Mouse (Mus musculus): ENCODE measurements at regions not wholly inside any gene's neighbourhood (a gene's known extent, or its start where the extent isn't known, plus 50 kb on each side); places are given as distances from the start of the nearest gene placed in this dataset.

DNA sequence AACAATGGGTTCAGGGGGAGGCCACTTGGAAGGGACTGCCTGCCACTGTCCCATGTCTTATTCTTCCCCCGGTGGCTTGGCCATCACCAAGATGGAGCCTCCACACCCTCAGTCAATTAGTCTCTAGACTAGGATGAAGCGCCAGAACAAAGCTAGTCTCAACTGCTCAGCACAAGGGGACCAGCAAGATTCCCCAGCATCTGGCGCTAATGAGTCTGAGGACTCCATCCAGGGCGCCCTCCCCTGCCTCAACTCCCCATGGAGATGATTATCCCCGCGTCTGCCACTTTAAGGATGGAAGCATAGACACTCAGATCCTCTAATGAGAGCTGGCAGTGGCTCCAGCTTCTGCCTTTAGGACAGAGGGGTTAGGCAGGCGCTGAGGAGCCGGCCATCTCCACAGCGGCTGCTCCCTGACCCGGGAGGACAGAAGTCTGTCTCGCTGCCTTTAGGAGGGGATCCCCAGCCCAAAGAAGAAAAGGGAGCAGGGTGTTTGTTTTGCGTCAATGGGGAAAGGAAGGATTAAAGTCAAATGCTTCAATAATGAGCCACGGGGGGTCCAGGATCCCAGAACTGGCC is 81.7 kb upstream of the Rbm19 start:
- H3K9me3 ChIP-seq, result no peaks in the 10 kb centered on the region
- no peak overlapping the region for H3K4me3 ChIP-seq
- no peaks in the 10 kb centered on the region for H3K36me3 ChIP-seq
- no peak overlapping the region for H3K27ac ChIP-seq (replicated peaks)
- no peak overlapping the region for H3K9ac ChIP-seq (replicated peaks)
- no peaks in the 10 kb centered on the region for H3K27me3 ChIP-seq
- H3K4me1 ChIP-seq, result no peaks in the 10 kb centered on the region
- WGBS, result 3% methylated on average over 13 of the region's 13 CpGs
- no peak overlapping the region for H3K4me2 ChIP-seq (replicated peaks)
- no peak for ATAC-seq (replicated peaks)

DNA sequence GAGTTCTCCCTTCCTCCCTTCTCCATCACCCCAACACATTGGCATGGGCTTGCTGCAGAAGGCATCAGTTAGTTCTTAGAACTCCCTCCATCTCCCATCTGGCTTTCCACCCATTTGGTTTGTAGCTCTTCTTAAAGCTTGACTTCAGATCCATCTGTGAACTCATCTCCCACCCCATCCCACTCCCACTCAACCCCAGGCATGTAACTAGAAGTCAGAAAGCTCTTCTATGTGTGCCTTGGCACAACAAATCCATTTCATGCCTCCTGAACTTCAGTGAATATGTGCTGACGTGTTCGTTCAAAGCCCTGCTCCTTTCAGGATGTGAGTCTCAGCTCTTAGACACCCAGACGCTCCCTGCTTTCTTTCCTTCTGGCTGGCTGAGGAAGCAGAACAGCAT is 81.0 kb upstream of the Rbm19 start:
- WGBS, result 77% methylated on average over 3 of the region's 3 CpGs
- H3K9me3 ChIP-seq, result no peaks in the 10 kb centered on the region
- H3K36me3 ChIP-seq, result no peaks in the 10 kb centered on the region
- no peak overlapping the region for H3K4me2 ChIP-seq (replicated peaks)
- ATAC-seq (replicated peaks), result no peak
- no peaks in the 10 kb centered on the region for H3K4me1 ChIP-seq
- no peak overlapping the region for H3K27ac ChIP-seq (replicated peaks)
- no peak overlapping the region for H3K9ac ChIP-seq (replicated peaks)
- no peak overlapping the region for H3K4me3 ChIP-seq
- H3K27me3 ChIP-seq, result no peaks in the 10 kb centered on the region

DNA sequence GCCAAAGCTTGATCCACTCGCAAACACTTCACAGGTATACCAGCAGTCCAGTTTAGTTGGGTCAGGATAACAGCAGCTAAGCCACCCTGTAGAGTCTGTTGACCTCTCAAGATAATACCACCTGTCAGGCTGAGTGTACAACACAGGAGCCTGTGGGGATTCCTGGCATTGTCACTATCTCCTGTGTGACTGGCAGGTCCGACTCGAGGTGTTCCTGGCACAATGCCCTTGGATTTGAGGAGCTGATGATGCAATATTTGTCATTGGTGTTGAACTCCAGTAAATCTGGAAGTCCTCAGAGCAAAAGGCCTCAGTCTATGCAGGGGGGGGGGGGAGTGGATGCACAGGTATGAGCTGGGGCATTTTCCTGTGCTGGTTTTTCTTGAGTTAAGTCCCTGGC is 78.5 kb upstream of the Rbm19 start:
- ATAC-seq (replicated peaks), result no peak
- H3K4me3 ChIP-seq, result no peak overlapping the region

DNA sequence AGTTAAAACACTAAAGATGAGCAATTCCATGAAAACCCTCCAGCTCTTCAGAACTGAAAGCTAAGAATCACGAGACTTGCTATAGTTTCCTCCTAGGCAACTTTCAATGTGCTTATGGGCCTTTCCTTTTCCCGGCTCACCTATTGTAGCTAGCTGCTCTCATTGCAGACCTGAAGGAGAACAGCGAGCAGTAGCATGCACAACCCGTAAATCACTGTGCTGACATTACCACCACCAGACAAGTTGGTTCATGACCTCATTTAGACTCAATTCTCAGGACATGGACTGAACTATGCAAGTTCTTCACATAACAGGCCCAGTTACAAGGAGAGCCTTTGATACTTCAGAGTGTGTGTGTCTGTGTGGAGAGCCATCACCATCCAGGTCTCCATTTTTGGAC is 72.5 kb upstream of the Rbm19 start:
- no peaks in the 10 kb centered on the region for H3K4me1 ChIP-seq
- H3K36me3 ChIP-seq, result no peaks in the 10 kb centered on the region
- H3K27ac ChIP-seq (replicated peaks), result no peak overlapping the region
- H3K4me3 ChIP-seq, result no peak overlapping the region
- H3K9ac ChIP-seq (replicated peaks), result no peak overlapping the region
- WGBS, result 85% methylated on average over 4 of the region's 4 CpGs
- ATAC-seq (replicated peaks), result no peak
- H3K4me2 ChIP-seq (replicated peaks), result no peak overlapping the region
- H3K27me3 ChIP-seq, result no peaks in the 10 kb centered on the region
- no peaks in the 10 kb centered on the region for H3K9me3 ChIP-seq

More for the DNA sequence above, 78.5 kb upstream of the Rbm19 start:
- Histone ChIP-seq H3K4me2 (replicated peaks) (no peak overlapping the region), H3K36me3 (no peaks in the 10 kb centered on the region), H3K9me3 (no peaks in the 10 kb centered on the region), H3K4me1 (no peaks in the 10 kb centered on the region), H3K9ac (replicated peaks) (no peak overlapping the region), H3K27ac (replicated peaks) (no peak overlapping the region), H3K27me3 (no peaks in the 10 kb centered on the region)
- 86% methylated on average over 3 of the region's 3 CpGs for WGBS

DNA sequence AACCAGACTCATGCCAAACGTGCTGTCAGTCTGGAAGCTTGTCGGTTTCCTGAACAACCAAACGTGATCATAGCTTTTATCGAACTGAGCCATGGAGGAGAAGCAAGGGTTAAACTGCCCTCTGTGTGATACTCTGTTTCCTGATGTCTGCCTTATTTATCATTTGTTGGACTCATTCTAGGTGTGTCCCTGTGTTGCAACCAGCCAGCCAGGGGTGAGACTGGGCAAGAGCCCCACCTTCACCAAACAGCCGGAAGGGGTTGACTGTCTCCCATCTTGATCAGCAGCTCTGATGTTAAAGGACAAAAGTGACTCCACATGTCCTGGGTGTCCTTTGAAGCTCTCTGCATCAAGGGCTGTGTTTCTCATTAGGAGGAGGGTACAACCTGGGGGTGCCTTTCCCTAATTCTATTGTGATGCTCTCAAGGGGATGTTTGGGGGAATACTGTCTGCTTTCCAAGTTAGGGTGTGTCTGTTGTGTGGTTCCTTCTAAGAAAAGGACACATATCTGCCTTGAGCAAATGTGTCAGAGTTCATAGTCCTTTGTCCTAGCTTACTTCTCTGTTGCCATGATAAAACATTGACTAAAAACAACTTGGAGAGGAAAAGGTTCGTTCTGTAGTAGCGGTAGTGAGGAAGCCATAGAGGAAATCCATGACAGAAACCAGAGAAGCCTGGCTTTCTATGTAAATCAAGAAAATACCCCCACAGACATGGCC is 67.0 kb upstream of the Rbm19 start:
- Histone ChIP-seq H3K4me3 (no peak overlapping the region), H3K4me1 (peaks cover 14% of the 10 kb centered on the region), H3K4me2 (replicated peaks) (no peak overlapping the region), H3K36me3 (no peaks in the 10 kb centered on the region), H3K9me3 (no peaks in the 10 kb centered on the region), H3K9ac (replicated peaks) (no peak overlapping the region), H3K27ac (replicated peaks) (no peak overlapping the region), H3K27me3 (no peaks in the 10 kb centered on the region)
- no peak for ATAC-seq (replicated peaks)
- WGBS, result 90% methylated on average over 7 of the region's 7 CpGs

DNA sequence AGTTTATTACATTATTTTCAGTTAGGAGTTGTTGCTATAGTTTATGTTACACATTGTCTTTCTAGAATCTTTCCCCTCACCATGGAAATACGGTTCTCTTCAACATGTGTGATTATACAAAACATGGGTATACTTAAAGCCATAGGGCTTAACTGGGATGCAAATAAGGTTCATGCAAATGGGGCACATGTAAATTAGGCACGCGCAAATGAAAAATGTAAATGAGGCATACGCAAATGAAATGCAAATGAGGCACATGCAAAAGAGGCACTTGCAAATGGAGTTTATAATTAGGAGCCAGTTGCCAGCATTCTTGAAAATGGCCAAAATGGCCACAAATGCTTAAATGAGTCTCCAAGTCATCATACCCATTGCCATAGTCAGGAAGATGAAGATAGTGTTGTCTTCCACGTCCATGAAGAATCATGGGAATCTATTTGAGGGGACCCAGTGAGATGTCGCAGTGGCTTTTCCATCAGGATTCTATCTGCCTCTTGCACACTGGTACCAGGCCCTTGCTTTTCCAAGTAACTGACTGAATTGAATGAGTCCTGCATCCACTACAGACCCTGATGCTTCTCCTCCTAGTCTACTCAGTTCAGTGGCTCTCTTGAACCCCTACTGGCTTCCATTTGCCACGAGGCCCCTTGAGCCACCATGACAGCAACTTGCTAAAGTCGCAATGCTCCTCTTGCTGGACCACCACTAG is 65.4 kb upstream of the Rbm19 start:
- Histone ChIP-seq H3K27ac (replicated peaks) (peak overlapping the region; percentile 67), H3K4me3 (no peak overlapping the region), H3K27me3 (no peaks in the 10 kb centered on the region), H3K4me1 (peaks cover 14% of the 10 kb centered on the region), H3K9me3 (no peaks in the 10 kb centered on the region), H3K4me2 (replicated peaks) (no peak overlapping the region), H3K36me3 (no peaks in the 10 kb centered on the region), H3K9ac (replicated peaks) (no peak overlapping the region)
- ATAC-seq (replicated peaks), result peak; percentile 72
- 44% methylated on average over 8 of the region's 8 CpGs for WGBS

DNA sequence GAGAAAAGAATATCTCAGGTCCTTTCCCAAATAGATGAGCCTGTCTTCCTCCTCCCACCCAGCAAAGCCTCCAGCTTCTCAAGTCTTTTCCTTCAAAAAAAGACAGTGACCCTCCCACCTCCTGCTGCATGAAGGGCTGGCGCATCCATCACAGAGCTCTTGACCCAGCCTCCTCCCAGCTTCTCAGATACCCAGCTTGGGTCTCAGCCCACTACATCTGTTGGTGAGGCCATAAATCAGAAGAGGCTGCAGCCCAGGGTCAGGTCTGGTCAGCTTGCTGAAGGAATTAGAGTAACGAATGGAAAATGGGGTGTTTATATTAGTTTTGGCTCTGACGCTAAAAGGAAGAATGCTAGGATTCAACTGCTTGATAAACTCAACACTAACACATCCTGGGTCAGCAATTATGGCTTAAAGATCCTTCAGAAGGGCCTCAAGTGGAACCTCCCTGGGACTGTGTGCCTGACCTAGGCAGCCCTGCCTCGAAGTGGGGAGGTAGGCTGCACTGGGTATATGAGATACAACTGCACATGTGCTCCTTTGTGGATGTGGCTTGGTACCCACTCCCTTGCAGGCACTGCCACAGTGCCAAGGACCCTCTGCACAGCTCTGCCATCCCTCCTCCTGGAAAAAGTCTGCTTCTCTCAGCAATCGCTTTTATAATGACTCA is 61.6 kb upstream of the Rbm19 start:
- Histone ChIP-seq H3K4me2 (replicated peaks) (no peak overlapping the region), H3K9me3 (no peaks in the 10 kb centered on the region), H3K4me1 (peaks cover 14% of the 10 kb centered on the region), H3K9ac (replicated peaks) (no peak overlapping the region), H3K4me3 (no peak overlapping the region), H3K36me3 (no peaks in the 10 kb centered on the region), H3K27ac (replicated peaks) (no peak overlapping the region), H3K27me3 (no peaks in the 10 kb centered on the region)
- WGBS, result 96% methylated on average over 5 of the region's 5 CpGs
- ATAC-seq (replicated peaks), result no peak

All from forebrain, embryonic 15.5 days (tissue).